Mouse (Mus musculus): ENCODE data around the gene Spns2. TPM values are rescaled to one million over a fixed set of nuclear protein-coding genes. Genes with fewer than 3 reads are reported as not detected.
A peak's percentile ranks its signal among the peaks of the same experiment; 100 is the strongest.
"Not testable (repeated sequence)": the region's sequence is repeated elsewhere in the genome, so short reads cannot be mapped to it uniquely, and the experiment has no call there.

The Spns2 gene
- polyA plus RNA-seq, 1 experiment from 2014 or later: 4.1 TPM

DNA sequence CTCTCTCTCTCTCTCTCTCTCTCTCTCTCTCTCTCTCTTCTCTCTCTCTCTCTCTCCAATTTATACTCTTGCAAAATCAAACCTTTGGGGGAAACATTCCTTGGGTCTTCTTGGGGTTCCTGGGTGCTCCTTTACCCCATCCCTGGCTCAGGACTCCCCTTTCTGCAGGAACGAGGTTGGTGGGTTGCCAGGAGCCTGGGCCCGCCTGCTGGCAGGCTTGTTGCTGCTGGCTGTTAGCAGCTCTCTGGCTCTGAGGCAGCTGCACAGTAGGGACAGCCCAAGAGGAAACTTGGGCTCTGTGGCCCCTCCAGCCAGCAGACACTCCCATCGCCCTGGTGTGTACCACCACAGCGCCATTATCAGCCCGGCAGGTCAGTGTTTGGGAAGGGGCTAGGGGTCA is 53.4 kb downstream of the Spns2 start:
- H3K4me2 ChIP-seq (ENCODE audit: low read depth, low read length): no peak overlapping the region
- H3K27ac ChIP-seq (ENCODE audit: low read depth): no peak overlapping the region
- TF ChIP-seq EP300 (IDR thresholded peaks at IDR 0.05; ENCODE audit: low read depth): no peak
- no peak for TF ChIP-seq CTCF (IDR thresholded peaks at IDR 0.05; ENCODE audit: low read depth)
- no peaks in the 10 kb centered on the region for H3K36me3 ChIP-seq (replicated peaks; ENCODE audit: insufficient read depth, low read length)
- no peaks in the 10 kb centered on the region for H3K9me3 ChIP-seq (ENCODE audit: low read length)
- no peaks in the 10 kb centered on the region for H3K4me1 ChIP-seq (ENCODE audit: insufficient read depth)
- no peak overlapping the region for H3K4me3 ChIP-seq (ENCODE audit: low read depth, low read length)
- DNase-seq: no peak
- no peak for ATAC-seq
- H3K27me3 ChIP-seq (ENCODE audit: insufficient read depth, low read length): no peaks in the 10 kb centered on the region
- 81% methylated on average over 5 of the region's 5 CpGs for WGBS (ENCODE audit: insufficient replicate concordance)
- H3K9ac ChIP-seq (replicated peaks): no peak overlapping the region

DNA sequence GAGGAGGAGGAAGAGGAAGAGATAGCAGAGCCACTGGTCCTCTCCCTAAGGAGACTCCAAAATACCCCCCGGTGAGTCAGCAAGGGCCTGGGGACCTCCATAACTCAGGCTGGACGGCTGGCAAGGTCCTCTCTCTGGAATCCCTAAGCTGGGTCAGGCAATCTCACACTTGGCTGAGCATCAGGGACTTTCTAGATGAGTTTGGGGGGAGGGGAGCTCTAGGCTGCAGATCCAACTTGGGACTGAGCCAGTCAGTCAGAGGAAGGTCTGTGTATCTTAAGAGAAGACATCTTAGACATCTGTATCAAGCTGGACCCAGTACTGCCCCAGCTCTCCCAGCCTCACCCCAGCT is 54.0 kb downstream of the Spns2 start:
- H3K9me3 ChIP-seq (ENCODE audit: low read length): no peaks in the 10 kb centered on the region
- H3K27me3 ChIP-seq (ENCODE audit: insufficient read depth, low read length): no peaks in the 10 kb centered on the region
- no peaks in the 10 kb centered on the region for H3K36me3 ChIP-seq (replicated peaks; ENCODE audit: insufficient read depth, low read length)
- H3K4me1 ChIP-seq (ENCODE audit: insufficient read depth): no peaks in the 10 kb centered on the region
- ATAC-seq (no peak), DNase-seq (no peak)
- H3K4me2 ChIP-seq (ENCODE audit: low read depth, low read length): no peak overlapping the region; the same call in 1 of the 2 replicates
- TF ChIP-seq CTCF (IDR thresholded peaks at IDR 0.05; ENCODE audit: low read depth) (no peak), EP300 (IDR thresholded peaks at IDR 0.05; ENCODE audit: low read depth) (no peak)
- H3K27ac ChIP-seq (ENCODE audit: low read depth): peak overlapping the region; percentile 51; the same call in 1 of the 2 replicates
- H3K4me3 ChIP-seq (ENCODE audit: low read depth, low read length): no peak overlapping the region
- 58% methylated on average over 2 of the region's 2 CpGs for WGBS (ENCODE audit: insufficient replicate concordance)
- H3K9ac ChIP-seq (replicated peaks): no peak overlapping the region

DNA sequence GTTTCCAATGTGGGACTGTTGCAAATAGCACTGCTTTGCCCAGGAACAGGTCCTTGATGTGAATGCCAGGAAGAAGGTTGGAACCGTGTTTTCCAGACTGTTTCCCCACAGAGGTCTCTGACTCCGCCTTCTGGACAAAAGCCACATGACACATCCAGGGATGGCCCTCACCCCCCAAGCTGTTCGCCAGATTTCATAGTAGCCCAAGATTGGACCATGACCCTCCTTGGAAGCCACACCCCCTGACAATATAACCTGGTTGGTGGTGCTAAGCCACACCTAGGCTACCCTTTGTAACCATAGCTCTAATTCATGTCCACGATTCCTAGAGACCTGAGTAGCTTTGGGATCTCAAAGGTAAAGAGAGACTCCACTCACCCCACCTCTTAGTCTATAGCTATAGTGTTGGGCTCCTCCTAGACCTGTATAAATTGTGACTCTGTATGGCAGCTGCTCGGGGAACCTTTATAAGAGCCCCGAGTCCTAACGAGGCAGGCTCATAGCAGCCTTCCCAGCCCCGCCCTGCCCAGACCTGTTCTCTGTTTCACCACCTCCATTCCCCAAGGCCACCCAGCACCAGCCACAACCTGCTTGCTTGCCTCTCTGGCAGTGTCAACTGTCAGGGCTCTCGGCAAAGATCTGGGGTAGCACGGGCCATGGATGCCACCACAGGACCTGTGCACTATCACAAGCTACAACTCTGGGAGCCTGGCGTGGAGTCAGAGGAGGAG is 54.6 kb downstream of the Spns2 start, which contains the start of gene Ggt6:
Gene Ggt6, plus strand, starts transcription at position 564 of the 731 bp plus-strand sequence.
- Histone ChIP-seq H3K4me3 (ENCODE audit: low read depth, low read length) (no peak within 1 kb of the TSS), H3K27me3 (ENCODE audit: insufficient read depth, low read length) (no peaks in the 10 kb centered on the region), H3K27ac (ENCODE audit: low read depth) (peak within 1 kb of the TSS; percentile 51; the same call in 1 of the 2 replicates), H3K36me3 (replicated peaks; ENCODE audit: insufficient read depth, low read length) (no peaks in the 10 kb centered on the region), H3K9me3 (ENCODE audit: low read length) (no peaks in the 10 kb centered on the region), H3K4me1 (ENCODE audit: insufficient read depth) (no peaks in the 10 kb centered on the region), H3K9ac (replicated peaks) (no peak within 1 kb of the TSS), H3K4me2 (ENCODE audit: low read depth, low read length) (no peak within 1 kb of the TSS; the same call in 1 of the 2 replicates)
- TF ChIP-seq EP300 (IDR thresholded peaks at IDR 0.05; ENCODE audit: low read depth): peak; percentile 61; the same call in 1 of the 2 replicates
- 0 out of 2 replicates have a peak, but pooled peaks have one; percentile 3 for TF ChIP-seq CTCF (IDR thresholded peaks at IDR 0.05; ENCODE audit: low read depth)
- DNase-seq (peak; percentile 53), ATAC-seq (peak; percentile 91)
- 53% methylated on average over 11 of the region's 11 CpGs for WGBS (ENCODE audit: insufficient replicate concordance)

DNA sequence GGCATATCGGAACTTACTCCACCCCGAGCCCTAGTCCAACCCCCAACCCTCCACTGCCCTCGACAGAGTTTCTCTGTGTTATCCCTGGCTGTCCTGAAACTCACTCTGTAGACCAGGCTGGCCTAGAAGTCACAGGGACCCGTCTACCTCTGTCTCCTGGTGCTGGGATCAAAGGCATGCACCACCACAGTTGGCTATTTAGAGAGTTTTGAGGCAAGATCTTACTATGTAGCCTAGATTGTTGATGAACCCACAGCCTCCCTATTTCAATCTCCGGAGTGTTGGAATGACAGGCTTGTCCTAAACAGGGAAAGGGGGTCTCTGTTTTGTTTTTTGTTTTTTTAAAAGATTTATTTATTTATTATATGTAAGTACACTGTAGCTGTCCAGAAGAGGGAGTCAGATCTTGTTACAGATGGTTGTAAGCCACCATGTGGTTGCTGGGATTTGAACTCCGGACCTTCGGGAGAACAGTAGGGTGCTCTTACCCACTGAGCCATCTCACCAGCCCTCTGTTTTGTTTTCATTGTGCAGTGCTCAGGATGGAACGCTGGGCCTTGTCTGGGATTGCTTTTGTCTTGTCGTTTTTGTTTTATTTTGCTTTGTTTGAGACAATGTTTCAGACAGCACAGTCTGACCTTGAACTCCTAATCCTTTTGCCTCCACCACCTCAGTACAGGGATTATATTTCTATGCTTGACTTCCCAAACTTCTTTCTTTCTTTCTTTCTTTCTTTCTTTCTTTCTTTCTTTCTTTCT is 59.2 kb downstream of the Spns2 start:
- H3K27me3 ChIP-seq (ENCODE audit: insufficient read depth, low read length); H3K27ac ChIP-seq (ENCODE audit: low read depth); ATAC-seq; H3K36me3 ChIP-seq (replicated peaks; ENCODE audit: insufficient read depth, low read length); H3K9me3 ChIP-seq (ENCODE audit: low read length); H3K9ac ChIP-seq (replicated peaks); DNase-seq; H3K4me3 ChIP-seq (ENCODE audit: low read depth, low read length); H3K4me2 ChIP-seq (ENCODE audit: low read depth, low read length); H3K4me1 ChIP-seq (ENCODE audit: insufficient read depth): not testable (repeated sequence)
- WGBS (ENCODE audit: insufficient replicate concordance): 65% methylated on average over 9 of the region's 9 CpGs

DNA sequence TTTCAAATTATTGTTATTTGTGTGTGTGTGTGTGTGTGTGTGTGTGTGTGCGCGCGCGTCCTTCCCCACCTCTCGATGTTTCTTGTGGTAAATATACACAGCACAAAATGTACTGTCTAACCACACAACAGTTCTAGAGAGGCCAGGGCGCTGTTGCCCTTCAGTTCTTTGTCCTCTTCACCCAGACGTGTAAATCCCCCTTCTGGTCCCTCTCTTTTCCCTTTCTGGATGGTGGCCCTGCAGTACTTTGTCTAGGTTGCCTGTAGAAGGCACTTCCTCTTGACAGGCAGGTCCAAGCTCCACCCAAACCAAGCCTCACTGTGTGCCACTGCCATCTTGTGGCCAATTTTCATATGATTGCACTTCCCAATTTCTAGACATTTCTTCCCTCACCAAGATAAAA is 60.4 kb downstream of the Spns2 start:
- Histone ChIP-seq H3K27me3 (ENCODE audit: insufficient read depth, low read length) (no peaks in the 10 kb centered on the region), H3K36me3 (replicated peaks; ENCODE audit: insufficient read depth, low read length) (no peaks in the 10 kb centered on the region), H3K4me2 (ENCODE audit: low read depth, low read length) (peak overlapping the region; percentile 58), H3K9me3 (ENCODE audit: low read length) (no peaks in the 10 kb centered on the region), H3K4me3 (ENCODE audit: low read depth, low read length) (0 out of 2 replicates have a peak overlapping the region, but pooled peaks have one; percentile 17), H3K27ac (ENCODE audit: low read depth) (no peak overlapping the region), H3K4me1 (ENCODE audit: insufficient read depth) (no peaks in the 10 kb centered on the region), H3K9ac (replicated peaks) (no peak overlapping the region)
- TF ChIP-seq EP300 (IDR thresholded peaks at IDR 0.05; ENCODE audit: low read depth) (no peak), CTCF (IDR thresholded peaks at IDR 0.05; ENCODE audit: low read depth) (peak; percentile 95)
- peak; percentile 80 for ATAC-seq
- peak; percentile 80 for DNase-seq
- WGBS (ENCODE audit: insufficient replicate concordance): 50% methylated on average over 7 of the region's 7 CpGs

DNA sequence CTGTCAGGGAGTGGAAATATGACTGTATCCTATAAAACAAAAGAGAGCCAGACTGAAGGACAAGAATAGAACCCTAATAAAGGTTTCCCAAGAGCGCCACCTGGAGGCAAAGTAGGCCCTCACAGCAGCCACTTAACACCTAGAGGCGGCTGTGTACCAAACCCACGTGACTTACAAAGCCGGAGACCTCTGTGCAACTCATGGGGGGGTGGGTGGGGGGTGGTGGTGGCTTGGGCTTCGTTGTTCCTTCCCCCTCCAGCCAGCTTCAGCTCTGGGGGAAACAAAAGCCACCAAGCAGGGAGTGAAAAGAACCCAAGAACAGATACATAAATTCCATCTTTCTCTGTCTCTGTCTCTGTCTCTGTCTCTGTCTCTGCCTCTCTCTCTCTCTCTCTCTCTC is 61.0 kb downstream of the Spns2 start:
- ATAC-seq (peak; percentile 74), DNase-seq (peak; percentile 85)
- no peaks in the 10 kb centered on the region for H3K9me3 ChIP-seq (ENCODE audit: low read length)
- no peak overlapping the region for H3K27ac ChIP-seq (ENCODE audit: low read depth)
- no peak overlapping the region for H3K9ac ChIP-seq (replicated peaks)
- H3K27me3 ChIP-seq (ENCODE audit: insufficient read depth, low read length): no peaks in the 10 kb centered on the region
- no peaks in the 10 kb centered on the region for H3K4me1 ChIP-seq (ENCODE audit: insufficient read depth)
- peak overlapping the region; percentile 58 for H3K4me2 ChIP-seq (ENCODE audit: low read depth, low read length)
- H3K4me3 ChIP-seq (ENCODE audit: low read depth, low read length): no peak overlapping the region
- WGBS (ENCODE audit: insufficient replicate concordance): 8% methylated on average over 5 of the region's 5 CpGs
- TF ChIP-seq CTCF (IDR thresholded peaks at IDR 0.05; ENCODE audit: low read depth) (peak; percentile 78), EP300 (IDR thresholded peaks at IDR 0.05; ENCODE audit: low read depth) (no peak)
- no peaks in the 10 kb centered on the region for H3K36me3 ChIP-seq (replicated peaks; ENCODE audit: insufficient read depth, low read length)

Data from liver, postnatal 0 days (tissue).